Comparison of ENCODE assay signal across 8 mouse cellular contexts in the genomic region with DNA sequence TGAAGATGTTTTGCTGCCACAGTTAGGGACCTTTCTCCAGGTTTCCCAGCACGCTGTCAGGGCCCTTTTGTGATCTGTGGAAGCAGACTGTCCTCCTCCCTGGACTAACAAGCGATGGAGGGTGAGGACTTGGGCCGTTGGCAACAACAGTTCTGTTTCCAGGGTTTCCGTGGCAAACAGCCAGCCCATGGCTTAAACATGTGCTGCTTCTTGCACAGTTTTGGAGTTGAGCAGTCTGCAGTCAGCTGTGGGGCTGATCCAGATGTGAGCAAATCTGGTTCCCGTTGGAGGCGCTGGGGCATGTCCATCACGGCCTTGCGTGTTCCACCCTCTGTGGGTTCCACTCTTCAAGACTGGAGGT.
DNase-seq lines count a peak whose midpoint lies in the region; ATAC-seq and TF ChIP-seq lines count a peak whose summit lies in the region.

No protein-coding gene starts in this region.

- no peak overlapping the region for H3K4me2 ChIP-seq in kidney, embryonic 16.5 days (replicated peaks; ENCODE audit: low read depth, low read length)
- H3K4me2 ChIP-seq in heart, embryonic 15.5 days, result no peak overlapping the region
- no peak overlapping the region for H3K4me2 ChIP-seq in lung, embryonic 14.5 days
- no peak overlapping the region for H3K4me2 ChIP-seq in neural tube, embryonic 15.5 days

- H3K27ac ChIP-seq in kidney, embryonic 16.5 days (ENCODE audit: low read length), result no peak overlapping the region
- H3K27ac ChIP-seq in heart, embryonic 15.5 days, result peak overlapping the region; percentile 19; the same call in 1 of the 2 replicates
- H3K27ac ChIP-seq in lung, embryonic 14.5 days (ENCODE audit: low read depth), result no peak overlapping the region
- no peak overlapping the region for H3K27ac ChIP-seq in neural tube, embryonic 15.5 days (replicated peaks)

- no peaks in the 10 kb centered on the region for H3K36me3 ChIP-seq in kidney, embryonic 16.5 days (ENCODE audit: insufficient read depth, low read length)
- H3K36me3 ChIP-seq in heart, embryonic 15.5 days, result no peaks in the 10 kb centered on the region
- no peaks in the 10 kb centered on the region for H3K36me3 ChIP-seq in lung, embryonic 14.5 days (ENCODE audit: insufficient read depth)
- H3K36me3 ChIP-seq in neural tube, embryonic 15.5 days, result no peaks in the 10 kb centered on the region

- peaks cover 18% of the 10 kb centered on the region for H3K4me1 ChIP-seq in kidney, embryonic 16.5 days (ENCODE audit: insufficient read depth, low read length)
- H3K4me1 ChIP-seq in heart, embryonic 15.5 days (replicated peaks), result peaks cover 46% of the 10 kb centered on the region
- H3K4me1 ChIP-seq in lung, embryonic 14.5 days (ENCODE audit: insufficient read depth), result 0 out of 2 replicates have a peak, but pooled peaks cover 3% of the 10 kb centered on the region
- H3K4me1 ChIP-seq in neural tube, embryonic 15.5 days, result peaks cover 13% of the 10 kb centered on the region

- no peak for TF ChIP-seq CTCF in lung, embryonic 14.5 days (IDR thresholded peaks at IDR 0.05; ENCODE audit: low read depth)

- WGBS in kidney, embryonic 16.5 days, result 71% methylated on average over 8 of the region's 8 CpGs
- 45% methylated on average over 8 of the region's 8 CpGs for WGBS in heart, embryonic 15.5 days
- WGBS in lung, embryonic 14.5 days, result 53% methylated on average over 8 of the region's 8 CpGs
- 74% methylated on average over 8 of the region's 8 CpGs for WGBS in neural tube, embryonic 15.5 days

- H3K4me3 ChIP-seq in kidney, embryonic 16.5 days (ENCODE audit: low read length), result no peak overlapping the region
- no peak overlapping the region for H3K4me3 ChIP-seq in heart, embryonic 15.5 days
- no peak overlapping the region for H3K4me3 ChIP-seq in lung, embryonic 14.5 days (ENCODE audit: low read depth, low read length)
- no peak overlapping the region for H3K4me3 ChIP-seq in neural tube, embryonic 15.5 days (replicated peaks)

- H3K27me3 ChIP-seq in kidney, embryonic 16.5 days (ENCODE audit: insufficient read depth, low read length), result no peaks in the 10 kb centered on the region
- H3K27me3 ChIP-seq in heart, embryonic 15.5 days, result no peaks in the 10 kb centered on the region
- H3K27me3 ChIP-seq in lung, embryonic 14.5 days (ENCODE audit: insufficient read depth, low read length), result no peaks in the 10 kb centered on the region
- H3K27me3 ChIP-seq in neural tube, embryonic 15.5 days (replicated peaks), result no peaks in the 10 kb centered on the region

- H3K9ac ChIP-seq in kidney, embryonic 16.5 days (replicated peaks; ENCODE audit: low read length), result no peak overlapping the region
- H3K9ac ChIP-seq in heart, embryonic 15.5 days, result no peak overlapping the region
- no peak overlapping the region for H3K9ac ChIP-seq in lung, embryonic 14.5 days
- H3K9ac ChIP-seq in neural tube, embryonic 15.5 days (replicated peaks), result no peak overlapping the region

- DNase-seq in kidney, adult 18-20 months, result peak; percentile 81
- DNase-seq in adrenal gland, postnatal 25 days, result peak; percentile 62
- DNase-seq in lung, embryonic 14.5 days, result peak; percentile 93
- no peak for DNase-seq in thymus, adult 18-20 months

- no peaks in the 10 kb centered on the region for H3K9me3 ChIP-seq in kidney, embryonic 16.5 days (ENCODE audit: low read length)
- no peaks in the 10 kb centered on the region for H3K9me3 ChIP-seq in heart, embryonic 15.5 days (replicated peaks)
- no peaks in the 10 kb centered on the region for H3K9me3 ChIP-seq in lung, embryonic 14.5 days (ENCODE audit: low read depth, low read length)
- H3K9me3 ChIP-seq in neural tube, embryonic 15.5 days (replicated peaks), result no peaks in the 10 kb centered on the region

- ATAC-seq in kidney, embryonic 16.5 days (ENCODE audit: low FRiP score, low TSS enrichment), result no peak
- ATAC-seq in heart, embryonic 15.5 days (replicated peaks; ENCODE audit: insufficient number of reproducible peaks, insufficient read depth, low FRiP score, low read depth), result peak; percentile 23; the same call in 1 of the 2 replicates
- peak; percentile 59 for ATAC-seq in lung, embryonic 14.5 days (ENCODE audit: insufficient read depth)
- ATAC-seq in neural tube, embryonic 15.5 days (ENCODE audit: low FRiP score), result no peak
- no peak for ATAC-seq in CD4-positive, CD25-positive, alpha-beta regulatory T cell, adult 4 months

Comparison
In these comparisons a context has a peak if more than half of its experiments do, and no peak if none do; other contexts are left out.
1. DNase-seq: peak in kidney, adult 18-20 months (single experiment), adrenal gland, postnatal 25 days (single experiment) and lung, embryonic 14.5 days (single experiment); none in thymus, adult 18-20 months (0 of 2).
2. ATAC-seq: peak in heart, embryonic 15.5 days (single experiment) and lung, embryonic 14.5 days (single experiment); none in kidney, embryonic 16.5 days (single experiment), neural tube, embryonic 15.5 days (single experiment) and CD4-positive, CD25-positive, alpha-beta regulatory T cell, adult 4 months (single experiment).